Mouse (Mus musculus) megakaryocyte, embryonic 14.5 days (primary cell): ENCODE results near the gene Ppm1h. TPM values are rescaled to one million over a fixed set of nuclear protein-coding genes. Genes with fewer than 3 reads are reported as not detected.
"Not testable (repeated sequence)": the region's sequence is repeated elsewhere in the genome, so short reads cannot be mapped to it uniquely, and the experiment has no call there.

Experiments
- H3K27me3 ChIP-seq: replicated peaks from 2 replicates; pipeline ENCODE3; 2012; ENCODE audit warnings: inconsistent platforms
- H3K36me3 ChIP-seq: replicated peaks from 2 replicates; pipeline ENCODE3; 2012; ENCODE audit warnings: low read length, inconsistent platforms, mixed read lengths
- H3K4me1 ChIP-seq: 2 replicates; pipeline ENCODE4 v1.6.1; 2012; ENCODE audit warnings: inconsistent platforms
- H3K4me3 ChIP-seq: replicated peaks from 2 replicates; pipeline ENCODE3; 2012; ENCODE audit warnings: moderate library complexity, mild to moderate bottlenecking, inconsistent platforms
- H3K9me3 ChIP-seq: 2 replicates; pipeline ENCODE4 v1.6.1; 2012; ENCODE audit warnings: inconsistent platforms
- FLI1 ChIP-seq: IDR thresholded peaks from 2 replicates; pipeline ENCODE4 v1.6.1; 2012; ENCODE audit warnings: low read length, inconsistent platforms, mixed read lengths
- GATA1 ChIP-seq: IDR thresholded peaks from 3 replicates; pipeline ENCODE4 v1.6.1; 2012; ENCODE audit warnings: mixed read lengths, low read length, inconsistent platforms, borderline replicate concordance
- polyA plus RNA-seq: library from polyadenylated mRNA; stranded (reverse); fragments of >175 nt; gene quantifications from 2 replicates; pipeline ENCODE4 v1.2.3, GENCODE M21; 2012; ENCODE audit warnings: low replicate concordance; ENCODE audit not compliant: insufficient read depth

The Ppm1h gene
- polyA plus RNA-seq, 1 experiment: 5.5 TPM

DNA sequence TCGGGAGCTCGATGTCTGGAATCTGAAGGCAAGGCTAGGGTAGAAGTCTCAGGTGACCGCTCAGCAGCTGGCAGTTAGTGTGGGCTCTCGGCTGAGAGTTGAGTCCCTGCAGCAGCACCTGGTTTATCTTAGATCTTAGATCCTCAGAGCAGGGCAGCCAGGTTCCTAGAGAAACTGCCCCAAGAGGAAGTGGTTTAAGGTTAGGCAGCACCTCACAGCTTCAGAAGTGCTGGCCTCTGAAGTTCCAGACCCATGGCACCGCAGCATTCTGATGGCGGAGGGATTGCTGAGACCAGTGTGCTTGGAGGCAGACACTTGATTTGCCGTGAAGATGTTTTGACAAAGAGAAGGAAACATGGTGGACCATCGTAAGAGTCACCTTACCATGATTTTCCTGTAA lies 237.3 kb downstream of the Ppm1h start:
- H3K36me3 ChIP-seq: peaks cover 4% of the 10 kb centered on the region
- no peak overlapping the region for H3K4me3 ChIP-seq
- peaks cover 2% of the 10 kb centered on the region for H3K27me3 ChIP-seq
- TF ChIP-seq FLI1: no peak
- TF ChIP-seq GATA1: no peak
- peaks cover 10% of the 10 kb centered on the region for H3K4me1 ChIP-seq
- no peaks in the 10 kb centered on the region for H3K9me3 ChIP-seq

DNA sequence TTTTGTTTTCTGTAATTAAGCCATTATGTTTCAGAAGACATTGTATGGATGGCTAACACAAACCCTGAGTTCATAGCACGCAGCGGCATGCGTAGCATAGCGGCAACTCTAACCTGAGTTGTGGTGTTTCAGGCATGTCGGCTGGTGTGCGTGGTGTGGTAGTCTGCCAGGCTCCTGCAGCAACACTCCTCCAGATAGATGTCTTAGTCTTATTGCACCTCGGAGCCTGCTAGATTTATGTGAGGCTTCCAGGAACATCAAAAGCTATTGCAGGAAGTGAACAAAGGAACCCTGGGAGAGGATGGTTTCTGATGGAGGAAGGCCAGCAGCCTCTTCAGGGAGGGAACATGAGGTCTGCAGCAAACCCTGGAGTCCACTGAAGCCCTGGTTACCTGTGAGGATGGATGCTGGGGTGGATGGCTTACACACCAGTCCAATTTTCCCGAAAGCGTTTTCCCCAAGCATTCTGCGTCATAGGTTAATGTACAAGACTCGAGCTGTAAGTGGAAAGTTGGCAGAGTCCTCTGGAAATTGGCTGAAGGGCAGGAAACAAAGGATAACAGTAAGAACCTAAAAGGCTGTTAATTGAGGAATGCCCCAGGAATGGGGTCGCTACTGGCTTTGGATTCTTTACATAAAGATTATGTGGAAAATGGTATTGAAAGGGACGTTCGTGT lies 239.2 kb downstream of the Ppm1h start:
- TF ChIP-seq FLI1 (no peak), GATA1 (no peak)
- Histone ChIP-seq H3K4me3 (no peak overlapping the region), H3K36me3 (peaks cover 8% of the 10 kb centered on the region), H3K9me3 (no peaks in the 10 kb centered on the region), H3K4me1 (peaks cover 10% of the 10 kb centered on the region), H3K27me3 (peaks cover 2% of the 10 kb centered on the region)

GRCm38 (mm10) chr10:122918325-122918694 lies 239.7 kb downstream of the Ppm1h start:
- Histone ChIP-seq H3K4me1 (peaks cover 10% of the 10 kb centered on the region), H3K36me3 (peaks cover 8% of the 10 kb centered on the region), H3K27me3 (peaks cover 2% of the 10 kb centered on the region), H3K4me3 (no peak overlapping the region), H3K9me3 (no peaks in the 10 kb centered on the region)
- TF ChIP-seq GATA1 (no peak), FLI1 (no peak)

- peaks cover 13% of the 10 kb centered on the region for H3K4me1 ChIP-seq
- no peaks in the 10 kb centered on the region for H3K9me3 ChIP-seq
- H3K4me3 ChIP-seq: no peak overlapping the region
- TF ChIP-seq GATA1: no peak
- no peak for TF ChIP-seq FLI1
- peaks cover 8% of the 10 kb centered on the region for H3K36me3 ChIP-seq
- peaks cover 2% of the 10 kb centered on the region for H3K27me3 ChIP-seq
These were observed 240.2 kb downstream of the Ppm1h start for GRCm38 (mm10) chr10:122918754-122919153.

DNA sequence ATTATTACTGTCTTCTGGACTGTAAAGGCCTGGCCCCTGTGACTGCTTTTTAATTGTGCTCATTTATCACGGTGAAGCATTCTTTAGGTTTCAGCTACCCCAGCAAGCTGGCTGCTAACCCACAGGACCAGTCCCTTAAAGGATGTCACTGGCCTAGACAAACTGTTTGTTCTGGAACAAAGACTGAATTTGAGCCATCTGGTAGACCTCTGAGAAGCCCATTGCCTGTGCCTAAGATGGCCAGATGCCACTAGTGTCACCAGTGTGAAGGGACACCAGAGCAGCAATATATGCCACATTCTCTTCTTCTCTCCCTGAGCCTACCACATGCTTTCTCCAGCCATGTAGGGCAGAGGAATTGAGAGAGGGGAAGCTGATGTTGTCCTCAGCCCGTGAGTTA lies 240.9 kb downstream of the Ppm1h start:
- Histone ChIP-seq H3K27me3 (peaks cover 2% of the 10 kb centered on the region), H3K4me1 (peaks cover 14% of the 10 kb centered on the region), H3K4me3 (no peak overlapping the region), H3K36me3 (peaks cover 8% of the 10 kb centered on the region), H3K9me3 (no peaks in the 10 kb centered on the region)
- TF ChIP-seq FLI1 (no peak), GATA1 (no peak)

- Histone ChIP-seq H3K4me1 (peaks cover 18% of the 10 kb centered on the region), H3K4me3 (no peak overlapping the region), H3K27me3 (peaks cover 2% of the 10 kb centered on the region), H3K9me3 (no peaks in the 10 kb centered on the region), H3K36me3 (peaks cover 8% of the 10 kb centered on the region)
- TF ChIP-seq GATA1 (no peak), FLI1 (no peak)
These were observed 241.7 kb downstream of the Ppm1h start for GRCm38 (mm10) chr10:122920218-122920795.

DNA sequence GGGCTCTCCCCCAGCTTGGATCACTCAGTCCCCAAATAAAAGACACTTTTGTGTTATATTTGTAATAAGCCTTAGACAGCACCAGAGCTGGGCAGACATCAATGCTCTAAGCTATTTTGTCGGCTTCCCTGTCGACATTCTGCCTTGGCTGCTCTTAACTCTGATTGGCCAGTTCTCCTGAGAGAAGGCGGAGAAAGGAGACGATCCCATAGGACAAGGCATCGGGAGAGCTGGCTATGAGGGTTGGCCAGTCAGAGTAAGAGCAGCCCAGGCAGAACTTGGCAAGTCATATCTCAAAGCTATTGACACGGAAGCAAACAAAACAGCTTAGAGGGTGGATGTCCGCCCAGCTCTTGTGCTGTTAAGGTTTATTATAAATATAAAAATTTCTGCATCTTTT lies 243.7 kb downstream of the Ppm1h start:
- H3K4me3 ChIP-seq: no peak overlapping the region
- TF ChIP-seq FLI1 (no peak), GATA1 (no peak)
- H3K4me1 ChIP-seq: peaks cover 18% of the 10 kb centered on the region
- peaks cover 2% of the 10 kb centered on the region for H3K27me3 ChIP-seq
- H3K9me3 ChIP-seq: no peaks in the 10 kb centered on the region
- H3K36me3 ChIP-seq: peaks cover 8% of the 10 kb centered on the region

DNA sequence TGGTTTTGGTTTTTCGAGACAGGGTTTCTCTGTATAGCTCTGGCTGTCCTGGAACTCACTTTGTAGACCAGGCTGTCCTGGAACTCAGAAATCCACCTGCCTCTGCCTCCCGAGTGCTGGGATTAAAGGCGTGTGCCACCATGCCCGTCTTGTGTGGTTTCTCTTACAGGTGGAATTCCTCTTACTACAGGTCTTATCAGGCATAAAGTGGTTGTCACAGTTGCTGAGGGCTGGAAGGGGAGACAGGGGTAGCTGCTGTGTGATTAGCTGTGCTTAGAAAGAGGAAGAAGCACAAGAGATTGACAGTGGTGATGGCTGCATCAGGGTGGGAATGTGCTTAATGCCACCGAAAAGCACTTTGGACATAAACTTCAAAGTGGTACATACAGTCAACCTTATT lies 246.0 kb downstream of the Ppm1h start:
- peaks cover 28% of the 10 kb centered on the region for H3K4me1 ChIP-seq
- H3K27me3 ChIP-seq, H3K4me3 ChIP-seq, H3K36me3 ChIP-seq, H3K9me3 ChIP-seq: not testable (repeated sequence)

DNA sequence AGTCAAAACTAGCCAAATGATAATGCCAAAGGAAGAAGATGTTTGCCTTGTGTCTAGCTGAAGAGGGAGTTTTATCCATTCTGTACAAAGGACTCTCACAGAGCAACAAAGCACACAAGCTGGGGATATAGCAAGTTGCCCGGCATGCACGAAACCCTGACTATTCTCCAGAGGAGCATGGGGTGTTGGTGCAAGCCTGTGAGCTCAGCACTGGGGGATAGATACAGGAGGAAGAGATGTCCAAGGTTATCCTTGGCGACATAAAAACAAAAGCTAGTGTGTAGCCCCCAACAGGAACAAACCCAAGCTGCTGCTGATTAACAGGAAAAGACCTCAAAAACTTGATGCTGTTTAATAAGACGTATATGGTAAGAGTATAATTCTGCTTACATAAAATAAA lies 247.7 kb downstream of the Ppm1h start:
- Histone ChIP-seq H3K27me3 (no peaks in the 10 kb centered on the region), H3K4me1 (peaks cover 45% of the 10 kb centered on the region), H3K4me3 (no peak overlapping the region), H3K9me3 (no peaks in the 10 kb centered on the region), H3K36me3 (peaks cover under 1% of the 10 kb centered on the region)
- TF ChIP-seq GATA1 (no peak), FLI1 (no peak)

- Histone ChIP-seq H3K9me3 (no peaks in the 10 kb centered on the region), H3K4me1 (peaks cover 72% of the 10 kb centered on the region), H3K27me3 (no peaks in the 10 kb centered on the region), H3K36me3 (peaks cover 2% of the 10 kb centered on the region), H3K4me3 (no peak overlapping the region)
- TF ChIP-seq GATA1: no peak
- no peak for TF ChIP-seq FLI1
These were observed 252.0 kb downstream of the Ppm1h start for GRCm38 (mm10) chr10:122930520-122930919.
